Mouse (Mus musculus) megakaryocyte, embryonic 14.5 days (primary cell): ENCODE data around the gene Clstn2.

ENCODE experiments used
- FLI1 ChIP-seq: IDR thresholded peaks from 2 replicates; pipeline ENCODE4 v1.6.1; 2012; ENCODE audit warnings: low read length, inconsistent platforms, mixed read lengths
- GATA1 ChIP-seq: IDR thresholded peaks from 3 replicates; pipeline ENCODE4 v1.6.1; 2012; ENCODE audit warnings: mixed read lengths, low read length, inconsistent platforms, borderline replicate concordance

DNA sequence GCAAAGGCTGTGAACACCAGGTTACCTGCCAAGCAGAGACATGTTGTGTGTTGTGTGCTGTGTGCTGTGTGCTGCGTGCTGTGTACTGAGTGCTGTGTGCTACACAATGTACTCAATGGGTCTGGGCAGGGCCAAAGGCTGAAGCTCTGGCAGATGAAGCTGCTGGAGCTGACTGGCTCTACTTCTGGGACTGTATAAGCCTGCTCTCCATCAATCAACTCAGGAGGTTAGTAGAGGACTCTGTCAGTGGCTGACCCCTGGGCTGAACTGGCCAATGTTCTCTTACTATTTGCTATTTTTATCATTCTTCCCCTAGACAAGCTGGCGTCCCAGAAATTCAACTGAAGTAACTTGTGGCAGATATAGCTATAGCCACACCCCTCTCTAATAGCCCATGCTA lies 203.1 kb downstream of the Clstn2 start:
- no peak for TF ChIP-seq GATA1
- no peak for TF ChIP-seq FLI1
